Mouse (Mus musculus): ENCODE data around the gene Bmf. TPM values are rescaled to one million over a fixed set of nuclear protein-coding genes. Genes with fewer than 3 reads are reported as not detected.

Gene Bmf
- total and polyA plus RNA-seq, 2 experiments = 3.9 to 17.0 TPM

- Histone ChIP-seq H3K9ac (ENCODE audit: low read depth, low read length) (no peak overlapping the region), H3K79me2 (ENCODE audit: control insufficient read depth, insufficient read depth, low read length) (no peaks in the 10 kb centered on the region), H3K27me3 (ENCODE audit: control insufficient read depth, insufficient read depth, low read length) (no peaks in the 10 kb centered on the region), H3K36me3 (ENCODE audit: control insufficient read depth, insufficient read depth, low read length) (no peaks in the 10 kb centered on the region), H3K27ac (replicated peaks; ENCODE audit: insufficient read depth, low read depth, low read length) (peak overlapping the region; percentile 36; the same call in 1 of the 2 replicates), H3K4me1 (ENCODE audit: control insufficient read depth, insufficient read depth, low read length) (peaks cover 12% of the 10 kb centered on the region), H3K4me3 (ENCODE audit: insufficient read depth, low read depth, low read length) (no peak overlapping the region)
- DNase-seq (ENCODE audit: extremely low read depth, low read depth, low spot score) = peak; percentile 52
- no peak for TF ChIP-seq CTCF (IDR thresholded peaks at IDR 0.05; ENCODE audit: low read depth, low read length)
- no peak for TF ChIP-seq POLR2A (IDR thresholded peaks at IDR 0.05; ENCODE audit: extremely low read depth, insufficient read depth, low read length)
- 83% methylated on average over 16 of the region's 16 CpGs for WGBS
Observed at GRCm38 (mm10) chr2:118512418-118513377, 36.8 kb downstream of the Bmf start.

DNA sequence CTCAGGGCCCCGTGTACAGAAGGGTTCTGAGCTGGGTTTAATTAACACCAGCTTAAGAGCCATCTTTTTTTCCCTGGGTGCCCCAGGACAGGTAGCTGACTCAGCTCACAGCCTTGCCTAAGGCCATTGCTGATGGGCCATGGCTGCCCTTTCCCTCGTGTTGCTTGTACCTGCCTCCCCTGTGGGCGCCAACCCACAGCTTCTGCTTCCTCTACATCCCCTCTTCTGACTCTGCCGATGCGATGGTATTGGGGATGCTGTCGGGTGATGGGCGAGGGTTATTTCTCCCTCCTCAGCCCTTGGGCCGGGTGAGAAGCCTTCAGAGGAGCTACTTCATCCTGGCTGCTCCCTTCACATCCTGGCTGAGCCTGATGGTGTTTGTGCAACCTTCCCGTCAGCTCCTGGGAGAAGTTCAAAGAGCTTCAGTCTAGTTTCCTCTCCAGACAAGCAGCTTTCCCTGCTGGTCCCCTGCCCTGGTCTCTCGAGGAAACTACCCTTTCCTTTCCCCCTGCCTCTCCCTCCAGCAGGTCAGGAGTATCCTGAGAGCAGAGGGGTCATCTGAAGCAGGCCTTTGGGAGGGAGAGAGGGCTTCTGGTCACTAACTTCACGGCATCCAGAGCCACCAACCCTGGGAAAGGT, 37.6 kb downstream of the Bmf start:
- peaks cover 12% of the 10 kb centered on the region for H3K4me1 ChIP-seq (ENCODE audit: control insufficient read depth, insufficient read depth, low read length)
- TF ChIP-seq POLR2A (IDR thresholded peaks at IDR 0.05; ENCODE audit: extremely low read depth, insufficient read depth, low read length) (no peak), CTCF (IDR thresholded peaks at IDR 0.05; ENCODE audit: low read depth, low read length) (no peak)
- no peak overlapping the region for H3K4me3 ChIP-seq (ENCODE audit: insufficient read depth, low read depth, low read length)
- no peaks in the 10 kb centered on the region for H3K79me2 ChIP-seq (ENCODE audit: control insufficient read depth, insufficient read depth, low read length)
- H3K27ac ChIP-seq (replicated peaks; ENCODE audit: insufficient read depth, low read depth, low read length) = peak overlapping the region; percentile 36; the same call in 1 of the 2 replicates
- no peak for DNase-seq (ENCODE audit: extremely low read depth, low read depth, low spot score)
- no peak overlapping the region for H3K9ac ChIP-seq (ENCODE audit: low read depth, low read length)
- WGBS = 71% methylated on average over 11 of the region's 11 CpGs
- H3K27me3 ChIP-seq (ENCODE audit: control insufficient read depth, insufficient read depth, low read length) = no peaks in the 10 kb centered on the region
- H3K36me3 ChIP-seq (ENCODE audit: control insufficient read depth, insufficient read depth, low read length) = no peaks in the 10 kb centered on the region

DNA sequence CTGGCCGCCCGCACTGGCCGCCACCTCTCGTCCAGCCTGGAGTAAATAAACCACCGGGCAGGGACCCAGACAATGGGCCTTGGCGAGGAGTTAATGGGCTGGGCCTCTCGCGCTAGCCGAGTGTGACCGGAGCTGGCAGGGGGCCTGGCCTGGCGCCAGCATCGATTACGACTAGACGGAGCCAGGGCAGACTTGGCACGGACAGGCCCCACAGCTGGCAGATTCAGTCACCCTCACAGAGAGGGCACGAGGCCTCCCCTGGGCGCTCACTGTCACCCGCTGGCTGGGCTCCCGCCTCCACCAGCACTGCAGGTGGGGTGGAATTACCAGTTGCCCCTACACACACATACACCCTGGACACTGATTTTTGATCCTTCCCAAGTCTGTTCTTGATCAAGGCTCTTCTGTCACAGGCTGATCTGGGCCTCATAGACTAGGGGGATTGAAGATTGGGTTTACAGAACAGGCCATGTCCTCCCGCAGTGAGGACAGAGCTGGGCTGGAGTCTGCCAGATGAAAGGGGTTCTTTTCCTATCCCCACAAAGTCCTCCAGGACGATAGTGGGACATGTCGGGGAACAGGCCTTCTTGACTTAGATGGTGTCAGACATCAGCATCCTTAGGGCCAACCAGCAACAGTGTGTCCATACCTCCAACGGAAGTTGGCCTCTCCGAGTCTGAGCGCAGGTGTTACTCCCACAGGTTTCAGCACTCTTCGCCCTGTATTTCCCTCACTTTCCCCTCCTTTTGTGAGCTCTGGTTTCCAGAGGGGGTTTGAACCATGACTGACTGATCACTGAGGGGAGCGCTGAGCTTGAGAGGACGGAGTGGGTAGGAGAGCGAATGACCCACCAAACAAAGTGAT, 38.8 kb downstream of the Bmf start:
- H3K27me3 ChIP-seq (ENCODE audit: control insufficient read depth, insufficient read depth, low read length) = no peaks in the 10 kb centered on the region
- peaks cover 12% of the 10 kb centered on the region for H3K4me1 ChIP-seq (ENCODE audit: control insufficient read depth, insufficient read depth, low read length)
- no peak overlapping the region for H3K9ac ChIP-seq (ENCODE audit: low read depth, low read length)
- no peaks in the 10 kb centered on the region for H3K36me3 ChIP-seq (ENCODE audit: control insufficient read depth, insufficient read depth, low read length)
- no peaks in the 10 kb centered on the region for H3K79me2 ChIP-seq (ENCODE audit: control insufficient read depth, insufficient read depth, low read length)
- no peak overlapping the region for H3K4me3 ChIP-seq (ENCODE audit: insufficient read depth, low read depth, low read length)
- 47% methylated on average over 29 of the region's 29 CpGs for WGBS
- DNase-seq (ENCODE audit: extremely low read depth, low read depth, low spot score) = peak; percentile 95
- H3K27ac ChIP-seq (replicated peaks; ENCODE audit: insufficient read depth, low read depth, low read length) = no peak overlapping the region
- TF ChIP-seq POLR2A (IDR thresholded peaks at IDR 0.05; ENCODE audit: extremely low read depth, insufficient read depth, low read length) = no peak
- TF ChIP-seq CTCF (IDR thresholded peaks at IDR 0.05; ENCODE audit: low read depth, low read length) = no peak

DNA sequence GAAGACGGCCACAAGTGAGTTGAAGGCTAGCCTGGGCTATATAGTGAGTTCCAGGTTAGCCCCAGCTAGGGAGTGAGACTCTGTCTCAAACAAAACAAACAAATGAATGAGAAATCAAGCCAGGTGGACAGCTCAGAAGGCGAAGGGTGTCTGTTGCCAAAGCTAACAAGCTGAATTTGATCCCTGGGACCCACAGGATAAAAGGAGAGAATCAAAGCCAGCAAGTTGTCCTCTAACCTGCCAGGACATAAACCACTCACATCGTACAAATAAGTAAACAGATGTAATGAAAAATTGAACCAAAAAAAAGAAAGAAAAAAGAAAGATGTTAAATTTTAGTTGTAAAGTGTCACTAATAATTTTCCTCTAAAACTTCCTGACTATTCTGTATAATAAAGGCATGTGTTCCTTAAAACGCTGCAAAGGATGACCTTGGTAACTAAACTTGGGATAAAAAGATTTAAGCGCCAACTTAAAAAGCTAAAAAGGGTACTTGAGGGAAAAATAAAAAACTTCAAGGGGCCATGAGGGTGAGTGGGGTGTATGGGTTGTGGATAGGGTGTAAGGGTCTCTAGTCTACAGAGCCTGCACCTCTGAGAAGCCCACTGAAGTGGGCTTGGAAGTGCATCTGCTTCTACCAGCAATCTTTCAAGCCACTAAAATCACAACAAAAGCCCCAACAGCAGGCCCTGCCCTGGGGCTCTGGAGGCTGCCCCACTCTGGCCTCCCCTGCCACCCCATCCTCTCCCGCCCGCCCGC, 39.6 kb downstream of the Bmf start:
- Histone ChIP-seq H3K27ac (replicated peaks; ENCODE audit: insufficient read depth, low read depth, low read length) (peak overlapping the region; percentile 87), H3K4me1 (ENCODE audit: control insufficient read depth, insufficient read depth, low read length) (peaks cover 12% of the 10 kb centered on the region), H3K27me3 (ENCODE audit: control insufficient read depth, insufficient read depth, low read length) (no peaks in the 10 kb centered on the region), H3K36me3 (ENCODE audit: control insufficient read depth, insufficient read depth, low read length) (no peaks in the 10 kb centered on the region), H3K9ac (ENCODE audit: low read depth, low read length) (no peak overlapping the region), H3K4me3 (ENCODE audit: insufficient read depth, low read depth, low read length) (no peak overlapping the region), H3K79me2 (ENCODE audit: control insufficient read depth, insufficient read depth, low read length) (no peaks in the 10 kb centered on the region)
- WGBS = 33% methylated on average over 8 of the region's 8 CpGs
- peak; percentile 98 for DNase-seq (ENCODE audit: extremely low read depth, low read depth, low spot score)
- TF ChIP-seq CTCF (IDR thresholded peaks at IDR 0.05; ENCODE audit: low read depth, low read length) (no peak), POLR2A (IDR thresholded peaks at IDR 0.05; ENCODE audit: extremely low read depth, insufficient read depth, low read length) (no peak)

- Histone ChIP-seq H3K4me3 (ENCODE audit: insufficient read depth, low read depth, low read length) (no peak overlapping the region), H3K4me1 (ENCODE audit: control insufficient read depth, insufficient read depth, low read length) (peaks cover 6% of the 10 kb centered on the region), H3K27ac (replicated peaks; ENCODE audit: insufficient read depth, low read depth, low read length) (no peak overlapping the region), H3K36me3 (ENCODE audit: control insufficient read depth, insufficient read depth, low read length) (no peaks in the 10 kb centered on the region), H3K9ac (ENCODE audit: low read depth, low read length) (no peak overlapping the region), H3K27me3 (ENCODE audit: control insufficient read depth, insufficient read depth, low read length) (no peaks in the 10 kb centered on the region), H3K79me2 (ENCODE audit: control insufficient read depth, insufficient read depth, low read length) (no peaks in the 10 kb centered on the region)
- no peak for DNase-seq (ENCODE audit: extremely low read depth, low read depth, low spot score)
- TF ChIP-seq CTCF (IDR thresholded peaks at IDR 0.05; ENCODE audit: low read depth, low read length) (no peak), POLR2A (IDR thresholded peaks at IDR 0.05; ENCODE audit: extremely low read depth, insufficient read depth, low read length) (no peak)
- WGBS = 85% methylated on average over 7 of the region's 7 CpGs
Observed at GRCm38 (mm10) chr2:118507126-118507525, 42.4 kb downstream of the Bmf start.
